Mouse (Mus musculus): ENCODE data around the gene Kcnd2.

GRCm38 (mm10) chr6:21774213-21774916 lies 559.1 kb downstream of the Kcnd2 start:
- no peak for TF ChIP-seq CTCF (IDR thresholded peaks at IDR 0.05; ENCODE audit: borderline replicate concordance, insufficient read depth, low read depth, low read length)
- no peak for TF ChIP-seq POLR2A (IDR thresholded peaks at IDR 0.05; ENCODE audit: borderline replicate concordance, insufficient read depth, low read length)

All from cerebellum, adult 2 months (tissue).